In the genomic region with DNA sequence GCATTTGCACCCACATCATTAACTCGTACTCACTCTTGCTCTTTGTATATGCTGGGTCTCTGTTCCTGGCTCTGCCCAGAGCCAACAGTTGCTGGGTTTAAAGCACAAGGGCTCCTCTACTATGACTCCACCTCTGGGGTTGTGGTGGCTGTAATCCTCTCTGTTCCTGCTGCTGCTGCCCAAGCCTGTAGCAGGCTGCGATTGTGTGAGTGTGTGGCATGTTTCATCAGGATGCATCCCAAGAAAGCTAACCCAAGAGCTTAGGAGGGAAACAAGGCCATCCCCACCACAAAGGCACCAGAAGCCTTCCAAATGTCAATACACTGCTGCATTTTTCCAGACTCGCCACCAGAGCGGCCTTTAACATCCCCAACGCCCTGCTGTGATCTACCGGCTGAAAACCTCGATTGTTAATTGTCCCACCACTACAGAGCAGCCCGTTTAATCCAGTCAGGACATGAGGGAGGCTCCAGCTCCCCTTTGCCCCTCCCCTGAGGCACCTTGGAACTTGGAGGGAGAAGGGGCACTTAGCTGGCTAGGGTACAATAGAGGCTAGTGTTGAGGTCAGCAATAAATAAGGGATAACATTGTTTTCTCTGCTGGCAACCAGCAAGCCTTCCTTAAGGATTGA, we compare ENCODE assay signal across 9 mouse cellular contexts. TPM values are rescaled to one million over a fixed set of nuclear protein-coding genes. Genes with fewer than 3 reads are reported as not detected.
DNase-seq lines count a peak whose midpoint lies in the region; ATAC-seq lines count a peak whose summit lies in the region.
"Had no signal": no experiment of that assay in that cellular context is flagged by ENCODE, and none has a peak within 500 bp of the region (broad histone marks: within the 10 kb centered on the region; RNA-seq: fewer than 3 reads in every experiment).

No protein-coding gene starts in this region.

- no peak for DNase-seq in frontal cortex, postnatal 36 days (ENCODE audit: low spot score in 2 of 2)
- peak; percentile 88 for DNase-seq in Muller cell, postnatal 12 days (ENCODE audit: inconsistent ontology term)
- DNase-seq in layer of hippocampus, postnatal 10 days (ENCODE audit: low spot score in 2 of 2) = no peak
- DNase-seq: thymus, postnatal 4 days had no signal

- ATAC-seq in frontal cortex, adult (ENCODE audit: low TSS enrichment) = peak; percentile 69
- peak; percentile 33; the same call in 1 of the 2 replicates for ATAC-seq in forebrain, embryonic 13.5 days
- ATAC-seq in midbrain, embryonic 13.5 days = peak; percentile 45; the same call in 1 of the 2 replicates
- ATAC-seq in erythroblast, adult 5-6 weeks (replicated peaks; ENCODE audit: low FRiP score, poor library complexity, severe bottlenecking) = no peak
- ATAC-seq in megakaryocyte-erythroid progenitor cell, adult 5-6 weeks (replicated peaks; ENCODE audit: low FRiP score, low TSS enrichment, poor library complexity, severe bottlenecking) = no peak

- H3K27me3 ChIP-seq in forebrain, embryonic 13.5 days = no peaks in the 10 kb centered on the region
- H3K27me3 ChIP-seq in midbrain, embryonic 13.5 days = peaks cover 60% of the 10 kb centered on the region

- no peaks in the 10 kb centered on the region for H3K9me3 ChIP-seq in forebrain, embryonic 13.5 days (replicated peaks)
- H3K9me3 ChIP-seq in midbrain, embryonic 13.5 days = no peaks in the 10 kb centered on the region

- H3K4me1 ChIP-seq in forebrain, embryonic 13.5 days = peaks cover 13% of the 10 kb centered on the region
- peaks cover 15% of the 10 kb centered on the region for H3K4me1 ChIP-seq in midbrain, embryonic 13.5 days (replicated peaks)

- no peak overlapping the region for H3K4me3 ChIP-seq in forebrain, embryonic 13.5 days
- H3K4me3 ChIP-seq in midbrain, embryonic 13.5 days (replicated peaks) = no peak overlapping the region

- peak overlapping the region; percentile 25 for H3K27ac ChIP-seq in forebrain, embryonic 13.5 days
- H3K27ac ChIP-seq in midbrain, embryonic 13.5 days = no peak overlapping the region

- 5% methylated on average over 8 of the region's 8 CpGs for WGBS in forebrain, embryonic 13.5 days
- 8% methylated on average over 8 of the region's 8 CpGs for WGBS in midbrain, embryonic 13.5 days

- H3K4me2 ChIP-seq in forebrain, embryonic 13.5 days = no peak overlapping the region
- no peak overlapping the region for H3K4me2 ChIP-seq in midbrain, embryonic 13.5 days (replicated peaks)

- no peak overlapping the region for H3K9ac ChIP-seq in forebrain, embryonic 13.5 days
- no peak overlapping the region for H3K9ac ChIP-seq in midbrain, embryonic 13.5 days (replicated peaks)

- H3K36me3 ChIP-seq in forebrain, embryonic 13.5 days (ENCODE audit: poor library complexity, severe bottlenecking) = peaks cover 53% of the 10 kb centered on the region
- H3K36me3 ChIP-seq in midbrain, embryonic 13.5 days = peaks cover 37% of the 10 kb centered on the region

RNA-seq across cellular contexts. Expression of a gene that starts 40.1 kb away (rescaled TPM):
- 19.5 and 28.3 TPM in 2 replicates for polyA plus RNA-seq in forebrain, embryonic 13.5 days (2015; fragmentation: Nextera tagmentation; extraction: Ambion mirVana)
- polyA plus RNA-seq in midbrain, embryonic 13.5 days (2015; fragmentation: Nextera tagmentation; extraction: Ambion mirVana) = 15.9 and 18.7 TPM in 2 replicates
- 100 to 1,000 TPM in 1 of 2 experiments, 10 to 100 TPM in 1; 93.9 to 103 TPM for total RNA-seq in layer of hippocampus, postnatal 10 days (2021)
- 0.42 and 0.96 TPM in 2 replicates for total RNA-seq in erythroblast, adult 5-6 weeks (2015; ENCODE audit: low replicate concordance)
- 0.43 and 0.56 TPM in 2 replicates for total RNA-seq in erythroblast, adult 5-6 weeks (2017; ENCODE audit: low replicate concordance)
- 0.05 and 0.17 TPM in 2 replicates for total RNA-seq in megakaryocyte-erythroid progenitor cell, adult 5-6 weeks (2014; fragmentation: Nextera tagmentation)
- total RNA-seq in megakaryocyte-erythroid progenitor cell, adult 5-6 weeks (2017) = 0.34 TPM in 1 of 2 replicates, not detected in the other

Comparison
In these comparisons a context has a peak if more than half of its experiments do, and no peak if none do; other contexts are left out.
1. ATAC-seq: peak in frontal cortex, adult (single experiment), forebrain, embryonic 13.5 days (single experiment) and midbrain, embryonic 13.5 days (single experiment); none in erythroblast, adult 5-6 weeks (single experiment) and megakaryocyte-erythroid progenitor cell, adult 5-6 weeks (single experiment).
2. RNA of a gene that starts 40.1 kb away (total RNA-seq): 93.9 to 103 TPM in layer of hippocampus, postnatal 10 days; 0.42 to 0.96 TPM in erythroblast, adult 5-6 weeks and 0.05 to 0.34 TPM in megakaryocyte-erythroid progenitor cell, adult 5-6 weeks; every median in the first group is over 10 times any median in the second.